Mouse (Mus musculus): ENCODE results near the gene Tmem40. TPM values are rescaled to one million over a fixed set of nuclear protein-coding genes. Genes with fewer than 3 reads are reported as not detected.
A peak's percentile ranks its signal among the peaks of the same experiment; 100 is the strongest.

Gene Tmem40
- total RNA-seq, 2 experiments from 2014 or later: 0.43 TPM; not detected in 1

DNA sequence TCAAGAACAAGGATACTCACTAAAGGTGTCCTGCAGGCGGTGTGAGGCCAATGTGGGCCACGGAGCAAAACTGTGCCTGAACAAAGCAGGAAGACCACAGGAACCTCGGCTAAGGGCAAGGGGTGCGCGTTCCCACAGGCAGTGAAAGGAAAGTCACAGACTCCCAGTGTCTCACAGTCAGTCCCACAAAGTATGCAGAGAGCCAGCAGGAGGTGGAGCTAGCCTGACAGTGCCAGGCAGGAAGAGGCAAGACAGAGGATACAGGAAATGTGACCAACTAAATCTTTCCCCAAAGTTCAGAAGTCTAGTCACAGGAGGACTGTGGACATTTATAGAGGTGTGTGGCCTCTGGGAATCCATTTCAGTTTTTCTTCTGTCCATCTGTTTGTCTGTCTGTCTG is 59.3 kb downstream of the Tmem40 start:
- DNase-seq (ENCODE audit: low spot score): no peak

DNA sequence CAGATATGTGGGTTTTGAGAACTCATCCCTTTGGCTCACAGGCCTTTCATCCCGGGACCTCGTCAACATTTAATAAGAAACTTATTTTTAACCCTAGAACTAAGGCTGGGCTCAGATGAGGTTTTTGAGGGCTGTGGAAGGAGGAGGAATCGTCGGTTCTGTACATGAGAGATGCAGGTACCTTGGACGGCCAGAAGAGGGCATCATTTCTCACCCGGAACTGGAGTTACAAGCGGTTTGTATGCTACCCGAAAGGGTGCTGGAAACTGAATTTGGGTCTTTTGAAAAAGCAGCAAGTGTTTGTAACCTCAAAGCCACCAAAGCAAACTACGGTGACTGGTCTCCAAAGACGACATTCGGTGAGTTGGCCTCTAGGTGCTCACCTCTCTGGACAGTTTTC is 60.9 kb downstream of the Tmem40 start:
- no peak for DNase-seq (ENCODE audit: low spot score)

- DNase-seq (ENCODE audit: low spot score): no peak
These were observed 61.4 kb downstream of the Tmem40 start for GRCm38 (mm10) chr6:115700778-115701177.

DNA sequence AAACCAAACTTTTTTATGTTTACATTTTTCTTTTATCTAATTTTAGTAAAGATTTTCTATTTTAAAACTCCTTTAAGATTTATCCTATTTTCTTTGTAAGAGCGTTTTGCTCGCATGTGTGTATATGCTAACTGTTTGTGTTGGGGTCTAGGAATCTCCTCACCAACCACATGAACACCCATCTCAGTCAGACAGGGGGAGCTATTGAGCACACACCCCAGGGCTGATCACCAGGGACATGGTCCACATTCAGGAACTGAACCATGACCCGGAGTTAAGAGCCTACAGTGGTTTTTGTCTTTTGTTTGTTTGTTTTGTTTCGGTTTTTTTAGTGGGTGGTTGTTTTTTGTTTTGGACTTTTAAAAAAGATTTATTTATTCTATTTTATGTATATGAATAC is 63.5 kb downstream of the Tmem40 start:
- DNase-seq (ENCODE audit: low spot score): no peak

DNA sequence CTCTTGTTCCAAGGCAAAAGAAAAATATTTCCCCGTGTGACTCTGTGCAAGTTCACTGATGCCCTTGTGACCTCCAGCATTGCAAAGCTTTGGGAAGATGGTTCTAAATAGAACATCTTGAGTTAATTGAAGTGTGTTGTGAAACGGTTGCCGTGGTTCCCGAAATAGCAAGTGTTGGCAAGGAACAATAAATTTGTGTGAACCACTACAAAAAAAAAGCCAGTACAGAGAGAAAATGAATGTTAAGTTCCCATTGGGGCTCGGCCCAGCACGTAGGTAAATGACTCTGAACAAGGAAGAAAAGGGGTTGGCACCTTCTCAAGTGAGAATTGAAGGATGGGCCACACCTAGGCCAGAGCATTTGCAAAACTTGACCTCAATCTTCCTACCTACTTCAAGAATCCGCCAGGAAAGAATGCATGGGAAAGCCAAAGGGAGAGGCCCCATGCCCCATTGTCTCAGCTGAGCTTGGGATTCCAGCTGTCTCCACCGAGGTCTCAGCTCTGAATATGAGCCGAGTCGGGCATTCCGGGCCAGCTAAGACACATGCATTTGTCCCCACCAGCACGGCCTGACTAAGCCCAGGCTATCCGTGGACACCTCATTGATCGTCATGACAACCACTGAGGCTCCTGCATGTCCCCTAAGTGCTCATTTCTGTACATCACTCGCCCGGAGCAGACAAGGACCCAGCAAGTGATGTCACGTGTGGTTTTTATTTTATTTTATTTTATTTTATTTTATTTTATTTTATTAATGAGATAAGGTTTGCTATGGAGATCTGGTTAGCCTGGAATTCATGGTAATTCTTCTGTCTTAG is 64.3 kb downstream of the Tmem40 start:
- peak; percentile 42 for DNase-seq (ENCODE audit: low spot score)

DNA sequence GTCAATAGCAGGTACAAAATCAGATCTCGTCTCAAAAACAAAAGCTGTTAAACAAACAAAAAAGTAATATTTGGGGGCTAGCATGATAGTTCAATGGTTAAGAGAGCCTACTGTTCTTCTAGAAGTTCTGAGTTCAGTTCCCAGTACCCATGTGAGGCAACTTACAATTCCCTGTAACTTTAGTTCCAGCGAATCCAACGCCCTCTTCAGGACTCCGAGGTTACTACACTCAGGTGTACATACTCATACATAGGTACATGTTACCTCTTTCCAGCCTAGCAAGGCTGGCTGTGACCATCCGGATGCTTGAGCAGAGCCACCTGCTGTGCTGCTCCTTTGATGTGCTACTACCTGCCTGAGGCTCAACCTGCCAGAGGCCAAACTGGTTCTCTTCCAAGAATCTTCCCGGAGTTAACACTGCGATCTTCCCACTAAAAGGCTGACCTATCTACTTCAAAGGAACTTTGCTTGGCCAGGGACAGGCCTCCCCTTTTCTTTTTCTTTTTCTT is 65.4 kb downstream of the Tmem40 start:
- DNase-seq (ENCODE audit: low spot score): no peak

DNA sequence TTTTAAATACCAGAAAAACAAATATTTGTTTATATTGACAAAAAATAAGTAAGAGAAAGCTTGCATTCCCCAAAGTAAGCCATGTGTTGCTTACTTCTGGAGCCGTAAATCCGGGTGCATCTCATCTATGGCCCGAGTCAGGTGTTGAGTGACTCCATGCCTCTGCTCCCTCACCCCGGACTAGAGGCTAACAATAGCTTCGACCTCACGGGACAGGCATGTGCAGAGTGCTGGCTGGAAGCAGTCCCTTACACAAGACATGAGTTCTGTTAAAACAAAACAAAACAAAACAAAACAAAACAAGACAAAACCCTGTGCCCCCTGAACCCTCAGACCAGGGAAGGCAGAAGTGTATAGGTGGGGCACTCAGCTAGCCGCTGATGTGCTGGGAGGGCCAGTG is 67.1 kb downstream of the Tmem40 start:
- DNase-seq (ENCODE audit: low spot score): peak; percentile 59

- peak; percentile 84 for DNase-seq (ENCODE audit: low spot score)
These were observed 67.8 kb downstream of the Tmem40 start for GRCm38 (mm10) chr6:115694441-115694842.

GRCm38 (mm10) chr6:115692963-115693730 is 69.1 kb downstream of the Tmem40 start:
- no peak for DNase-seq (ENCODE audit: low spot score)

DNA sequence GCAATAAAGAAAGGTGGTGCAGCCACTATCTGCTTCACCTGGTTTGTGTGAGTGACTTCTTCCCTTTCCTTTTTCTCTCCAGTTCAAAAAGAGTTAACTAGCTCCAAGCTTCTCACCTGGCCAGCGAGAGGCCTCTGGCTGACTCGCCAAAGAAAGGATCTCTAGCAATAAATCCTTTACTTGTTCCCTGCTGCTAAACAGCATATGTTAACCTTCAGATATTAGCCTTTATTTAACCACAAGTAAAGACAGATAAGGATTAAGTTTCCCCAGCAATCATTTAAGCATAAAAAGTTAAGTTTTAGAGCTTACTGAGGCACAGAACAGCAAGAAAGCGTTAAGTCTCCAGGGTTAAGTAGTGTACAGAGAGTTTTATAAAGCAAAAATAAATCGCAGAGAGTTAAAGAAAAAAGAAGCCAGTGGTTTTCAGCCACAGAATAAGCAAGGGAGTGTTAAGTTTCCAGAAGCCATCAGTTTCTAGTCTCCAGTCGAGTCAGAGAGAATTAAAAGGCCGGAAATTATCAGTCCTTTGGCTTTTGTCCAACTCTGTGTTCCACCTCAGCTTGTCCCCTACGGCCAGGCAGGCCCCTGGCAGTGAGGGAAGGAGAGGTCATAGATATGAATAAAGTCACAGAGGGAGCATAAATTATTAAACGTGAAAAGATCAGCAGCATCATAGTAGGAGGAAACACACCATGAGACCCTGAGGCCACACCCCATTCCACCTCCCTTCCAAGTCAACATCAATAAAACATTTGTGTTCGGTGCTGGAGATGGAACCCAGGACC is 69.9 kb downstream of the Tmem40 start:
- DNase-seq (ENCODE audit: low spot score): no peak

- DNase-seq (ENCODE audit: low spot score): no peak
These were observed 72.1 kb downstream of the Tmem40 start for GRCm38 (mm10) chr6:115690105-115690504.

DNA sequence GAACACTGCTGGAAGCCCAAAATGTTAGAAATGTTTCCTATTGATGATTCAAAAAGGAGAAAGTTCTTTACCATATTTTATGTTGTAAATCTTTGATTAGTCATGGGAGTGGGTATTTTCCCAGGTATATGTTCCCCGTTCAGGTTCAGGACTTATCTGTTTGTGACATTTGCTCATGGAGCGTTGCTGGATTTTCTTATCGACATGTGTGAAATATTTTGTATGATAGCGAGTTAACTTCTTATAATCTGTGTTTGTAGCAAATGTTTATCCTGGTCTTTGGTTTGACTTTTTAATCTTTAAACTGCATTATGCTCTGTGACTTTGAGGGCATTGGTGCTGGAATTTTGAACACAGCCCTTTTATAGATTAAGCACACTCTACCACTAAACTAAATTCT is 73.6 kb downstream of the Tmem40 start:
- no peak for DNase-seq (ENCODE audit: low spot score)

DNA sequence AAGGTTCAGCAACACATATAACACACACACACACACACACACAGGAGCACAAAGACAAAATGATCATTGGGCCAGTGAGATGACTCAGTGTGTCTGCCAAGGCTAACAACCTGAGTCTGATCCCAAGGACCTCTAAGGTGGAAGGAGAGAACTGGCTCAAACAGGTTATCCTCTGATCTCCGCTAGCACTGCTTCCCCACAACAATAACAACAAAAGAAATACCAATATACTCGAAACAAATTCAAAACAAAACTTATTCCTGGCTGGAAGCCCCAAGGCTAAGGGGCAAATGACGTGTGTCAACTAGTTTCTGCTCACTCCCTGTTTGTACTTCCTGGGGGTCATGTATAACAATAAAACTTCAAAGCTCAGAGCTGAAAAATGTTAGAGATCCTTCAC is 74.5 kb downstream of the Tmem40 start:
- DNase-seq (ENCODE audit: low spot score): no peak

- DNase-seq (ENCODE audit: low spot score): no peak
These were observed 77.2 kb downstream of the Tmem40 start for GRCm38 (mm10) chr6:115684851-115685646.

GRCm38 (mm10) chr6:115684271-115684670 is 77.9 kb downstream of the Tmem40 start:
- DNase-seq (ENCODE audit: low spot score): no peak

DNA sequence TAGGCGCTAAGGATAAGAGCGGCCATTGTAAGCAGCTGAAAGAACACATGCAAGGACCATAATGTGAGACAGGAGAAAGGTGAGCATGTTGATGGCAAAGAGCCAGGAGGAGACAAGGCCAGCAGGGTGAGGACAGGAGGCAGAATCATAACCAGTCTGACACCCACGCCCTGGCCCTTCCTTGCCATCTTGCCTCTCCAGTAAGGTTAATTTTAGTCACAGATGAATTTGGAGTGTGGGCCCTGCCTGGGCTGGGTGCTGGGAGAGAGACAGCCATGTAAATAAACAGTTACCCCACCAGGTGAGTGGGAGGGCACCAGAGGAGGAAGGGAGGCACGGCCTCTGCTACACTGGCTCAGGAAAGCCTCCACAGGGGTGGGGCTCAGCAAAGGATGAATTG is 81.1 kb downstream of the Tmem40 start:
- DNase-seq (ENCODE audit: low spot score): no peak

Small RNA genes within 50 kb of the gene (microRNA-seq; reads per million reads assigned to microRNA genes)
- 1.0 reads per million for gene Mir7660

Other genes with a start within 250 kb of the Tmem40 start
- gene Tsen2, start 217.7 kb downstream of the Tmem40 start, total RNA-seq (2021): 1 to 10 TPM; 5.1 to 7.4 TPM
- gene Mkrn2os, start 169.8 kb downstream of the Tmem40 start, total RNA-seq (2021): under 1 TPM in 1 of 2 experiments, not detected in 1; 0.11 TPM
- gene Mkrn2, start 160.5 kb downstream of the Tmem40 start, total RNA-seq (2021): 10 to 100 TPM; 52.8 to 52.9 TPM
- gene Raf1, start 85.8 kb downstream of the Tmem40 start, total RNA-seq (2021): 100 to 1,000 TPM; 110 to 123 TPM
- gene Cand2, start 12.1 kb upstream of the Tmem40 start, total RNA-seq (2021): 10 to 100 TPM; 74.8 to 78.7 TPM
- gene Rpl32, start 46.3 kb upstream of the Tmem40 start, total RNA-seq (2021): 100 to 1,000 TPM; 568 to 577 TPM
- gene Efcab12, start 76.0 kb upstream of the Tmem40 start, total RNA-seq (2021): under 1 TPM in 1 of 2 experiments, not detected in 1; 0.14 TPM
- gene Mbd4, start 91.0 kb upstream of the Tmem40 start, total RNA-seq (2021): under 1 TPM; 0.83 to 0.94 TPM
- 1 to 10 TPM; 3.9 to 4.2 TPM for gene Ift122, start 91.1 kb upstream of the Tmem40 start, total RNA-seq (2021)
- under 1 TPM in 1 of 2 experiments, not detected in 1; 0.05 TPM for gene Rho, start 169.3 kb upstream of the Tmem40 start, total RNA-seq (2021)
- not detected for gene H1foo, start 182.5 kb upstream of the Tmem40 start, total RNA-seq (2021)
- gene Plxnd1, start 232.6 kb upstream of the Tmem40 start, total RNA-seq (2021): 10 to 100 TPM; 20.0 to 23.7 TPM

Data from gastrocnemius, adult 18-20 months (tissue).